Mouse (Mus musculus) embryonic stem cell, embryonic (primary cell): ENCODE results near the gene Zc3h8.

Experiments
- CTCF ChIA-PET, 4 experiments: fragments of 300-600 bp in 2 of 4; fragments of 350-600 bp in 2 of 4; sonication (Branson Sonifier 250); formaldehyde crosslinking; loops; one replicate each; lab custom pipeline; 2022; ENCODE audit warnings: inconsistent platforms in 2 of 4; lab: Charles Lee
- POLR2A ChIA-PET, 4 experiments: fragments of 300-600 bp in 2 of 4; fragments of 350-600 bp in 2 of 4; sonication (Branson Sonifier 250); formaldehyde crosslinking; loops; one replicate each; lab custom pipeline; 2022; ENCODE audit warnings: antibody characterized with exemption in 4 of 4, inconsistent platforms in 1 of 4; lab: Charles Lee

The Zc3h8 gene

DNA sequence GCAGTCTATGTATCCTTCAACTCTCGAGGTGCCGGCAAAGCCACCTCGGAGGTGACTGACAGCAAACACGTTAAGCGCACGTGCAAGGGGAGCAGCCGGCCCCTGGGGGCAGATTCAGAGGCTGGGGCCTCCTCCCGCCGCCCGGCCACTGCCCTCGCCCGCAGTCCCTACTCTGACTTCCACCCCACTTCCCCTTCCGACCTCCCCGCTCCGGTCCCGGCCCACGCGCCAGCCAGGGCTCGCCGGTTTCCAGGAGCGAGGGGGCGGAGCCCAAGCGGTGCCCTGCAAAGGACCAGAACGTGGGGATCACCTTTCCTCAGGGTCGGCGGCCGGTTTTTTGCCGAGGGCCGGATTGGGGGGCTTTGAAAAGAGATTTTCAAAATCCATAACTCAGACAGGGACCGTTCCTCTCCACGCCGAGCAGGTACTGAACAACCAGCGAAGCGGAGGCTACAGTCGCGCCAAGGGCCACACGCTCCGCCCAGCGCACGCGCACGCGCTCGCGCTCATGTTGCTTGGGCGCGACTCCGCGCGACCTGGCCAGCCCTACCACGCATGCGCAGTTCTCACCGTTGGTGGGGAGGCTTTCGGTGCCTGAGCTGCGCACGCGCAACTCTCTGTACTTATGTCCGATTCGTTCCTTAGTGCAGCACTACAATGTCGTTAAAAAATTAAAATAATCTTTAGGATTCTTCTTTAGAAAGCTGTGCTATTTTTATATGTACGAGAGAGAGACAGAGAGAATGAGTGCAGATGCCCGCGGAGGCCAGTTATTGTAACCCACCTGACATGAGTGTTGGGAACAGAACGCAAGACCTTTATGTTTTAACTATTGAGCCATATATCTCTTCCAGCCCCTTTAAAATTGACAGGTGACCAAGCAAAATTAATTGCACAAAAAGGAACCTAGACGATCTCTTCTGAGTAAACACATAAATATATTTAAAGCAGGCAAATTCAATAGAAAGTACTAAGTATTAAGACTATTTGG lies at the start of gene Zc3h8:
TSS of gene Zc3h8 (minus strand) at position 540 of the 991 bp plus-strand sequence.
- ChIA-PET POLR2A (interaction anchor here in 3 of 4 experiments (0.6 to 2.9 kb wide), 12 partner anchors 11 to 314 kb away, joined by 3 to 15 read pairs (median 4); partner anchors contain the start of genes Gm10762 (in 1 of the 3), Slc20a1 (in 1 of the 3), Ttl (in 1 of the 3) and Zc3h6 (in 1 of the 3)), CTCF (no interaction called here)

- ChIA-PET POLR2A (interaction anchor here in 2 of 4 experiments (0.5 to 0.6 kb wide), 2 partner anchors 69 to 1195 kb away, joined by 3 to 7 read pairs; partner anchors contain the start of gene Snrpb (in 1 of the 2)), CTCF (no interaction called here)
Observed at GRCm38 (mm10) chr2:128984746-128985145, 40.9 kb upstream of the Zc3h8 start.

- CTCF ChIA-PET = no interaction called here
- POLR2A ChIA-PET = no interaction called here
Observed at GRCm38 (mm10) chr2:128975572-128975971, 31.7 kb upstream of the Zc3h8 start.

GRCm38 (mm10) chr2:128972301-128972700 lies 28.4 kb upstream of the Zc3h8 start:
- CTCF ChIA-PET = interaction anchor here in 1 of 4 experiments (1.0 kb wide), 1 partner anchor 24 kb away, joined by 3 read pairs; no protein-coding TSS in a partner anchor
- POLR2A ChIA-PET = no interaction called here

GRCm38 (mm10) chr2:128968475-128969083 lies 24.7 kb upstream of the Zc3h8 start:
- CTCF ChIA-PET = no interaction called here

DNA sequence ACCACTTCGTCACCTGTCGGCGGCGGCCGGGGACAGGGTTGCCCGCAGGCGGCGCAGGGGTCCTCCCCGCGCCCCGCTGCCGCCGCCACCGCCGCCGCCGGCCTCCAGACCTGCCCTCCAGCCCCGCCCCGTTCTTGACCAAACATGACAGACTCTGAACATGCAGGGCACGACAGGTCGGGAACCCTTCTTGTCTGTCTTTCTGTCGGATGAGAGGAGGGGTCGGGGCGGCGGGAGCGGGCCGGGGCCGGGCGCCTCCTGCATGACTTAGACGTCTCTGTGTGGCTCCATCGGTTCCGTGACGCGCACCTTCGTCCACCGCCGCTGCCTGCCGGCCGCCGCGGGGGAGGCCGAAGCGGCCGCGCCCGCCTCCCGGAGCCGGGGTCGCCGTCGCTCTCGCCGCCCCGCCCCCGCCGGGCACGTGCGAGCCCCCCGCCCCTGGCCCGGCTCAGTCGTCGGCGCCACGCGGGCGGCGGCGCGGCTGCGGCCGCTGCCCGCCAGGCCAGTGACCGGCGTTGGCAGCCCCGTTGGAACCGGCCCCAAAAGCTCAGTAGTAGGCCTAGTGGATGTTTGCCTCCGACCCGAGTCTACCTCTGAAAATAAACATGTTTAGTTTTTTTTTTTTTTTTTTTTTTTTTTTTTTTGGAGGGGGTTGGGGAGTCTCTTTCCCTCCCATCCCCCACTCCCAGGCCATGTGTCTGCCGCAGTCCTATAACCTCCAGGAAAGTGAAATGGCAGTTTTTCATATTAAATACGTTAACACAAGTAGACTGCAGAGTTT lies 24.0 kb upstream of the Zc3h8 start, which contains the start of gene Gm10762:
TSS of gene Gm10762 (minus strand) at position 65 of the 781 bp plus-strand sequence.
- POLR2A ChIA-PET = interaction anchor here (0.6 to 1.8 kb wide), 27 partner anchors 10 to 1211 kb away, joined by 3 to 15 read pairs (median 4); partner anchors contain the start of genes Slc20a1 (in 1 of the 4), Tmem87b (in 1 of the 4) and Zc3h8 (in 1 of the 4)
- CTCF ChIA-PET = interaction anchor here in 1 of 4 experiments (0.7 kb wide), 1 partner anchor 1301 kb away, joined by 3 read pairs; no protein-coding TSS in a partner anchor

More at GRCm38 (mm10) chr2:128968475-128969083, 24.7 kb upstream of the Zc3h8 start:
- POLR2A ChIA-PET = interaction anchor here in 3 of 4 experiments (0.6 to 1.8 kb wide), 21 partner anchors 9 to 1210 kb away, joined by 3 to 15 read pairs (median 4); partner anchors contain the start of genes Slc20a1 (in 1 of the 3), Tmem87b (in 1 of the 3) and Zc3h8 (in 1 of the 3)

- POLR2A ChIA-PET = interaction anchor here in 3 of 4 experiments (0.6 to 3.4 kb wide), 31 partner anchors 17 to 621 kb away, joined by 3 to 15 read pairs (median 4); partner anchors contain the start of genes Zc3h8 (in 2 of the 3), Ckap2l (in 1 of the 3), Polr1b (in 1 of the 3) and Slc20a1 (in 1 of the 3)
Observed at GRCm38 (mm10) chr2:128966641-128967580, 23.0 kb upstream of the Zc3h8 start, which contains the start of gene Zc3h6. Gene Zc3h6 (plus strand): TSS chr2:128967402.

DNA sequence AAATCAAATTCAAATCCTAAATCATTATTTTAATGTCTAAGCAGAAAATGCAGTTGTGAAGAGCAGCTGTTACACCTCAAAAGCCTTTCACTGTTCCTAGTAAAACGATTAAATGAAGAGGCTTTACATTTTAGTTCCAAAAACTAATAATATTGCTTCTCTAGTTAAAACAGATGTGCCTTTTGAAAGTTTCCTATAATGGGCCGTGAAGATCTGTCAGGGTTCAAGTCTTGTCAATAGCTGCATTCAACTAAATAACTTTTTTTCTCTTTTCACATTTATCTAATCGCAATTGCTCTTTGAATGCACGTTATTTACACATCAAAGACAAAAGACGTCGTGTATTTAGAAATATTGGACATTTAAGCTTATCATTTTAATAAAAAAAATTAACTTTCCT lies 22.4 kb upstream of the Zc3h8 start:
- ChIA-PET CTCF (interaction anchor here in 1 of 4 experiments (0.6 kb wide), 1 partner anchor 11 kb away, joined by 3 read pairs; no protein-coding TSS in a partner anchor), POLR2A (interaction anchor here in 3 of 4 experiments (0.6 to 3.4 kb wide), 33 partner anchors 17 to 621 kb away, joined by 3 to 15 read pairs (median 4); partner anchors contain the start of genes Zc3h8 (in 2 of the 3), Ckap2l (in 1 of the 3), Polr1b (in 1 of the 3) and Slc20a1 (in 1 of the 3))

More at GRCm38 (mm10) chr2:128966641-128967580, 23.0 kb upstream of the Zc3h8 start, which contains the start of gene Zc3h6:
- CTCF ChIA-PET = interaction anchor here in 1 of 4 experiments (0.6 kb wide), 1 partner anchor 11 kb away, joined by 3 read pairs; no protein-coding TSS in a partner anchor

- CTCF ChIA-PET = interaction anchor here in 1 of 4 experiments (1.6 kb wide), 1 partner anchor 18 kb away, joined by 8 read pairs; no protein-coding TSS in a partner anchor
Observed at GRCm38 (mm10) chr2:128965505-128966105, 21.7 kb upstream of the Zc3h8 start.

DNA sequence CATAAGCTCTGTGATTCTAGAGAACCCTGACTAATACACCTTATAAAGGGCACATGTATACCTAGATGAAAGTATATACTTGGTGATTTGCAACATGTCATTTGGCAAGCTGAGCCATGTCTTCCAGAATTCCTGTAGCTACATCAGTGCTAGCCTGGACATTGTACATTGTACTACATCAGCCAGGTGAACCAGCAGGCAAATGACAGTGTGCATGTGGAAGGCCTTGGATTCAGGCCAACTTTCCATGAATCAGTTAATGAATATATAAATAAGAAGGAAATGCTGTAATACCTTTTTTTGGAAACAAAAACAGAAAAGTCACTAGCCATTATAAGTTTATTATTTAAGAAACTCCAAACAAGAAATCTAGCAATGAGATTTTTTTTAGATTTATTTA lies 10.3 kb upstream of the Zc3h8 start:
- ChIA-PET POLR2A (interaction anchor here in 1 of 4 experiments (1.7 kb wide), 1 partner anchor 10 kb away, joined by 4 read pairs; the partner anchor contains the start of gene Zc3h8), CTCF (no interaction called here)

More at GRCm38 (mm10) chr2:128965505-128966105, 21.7 kb upstream of the Zc3h8 start:
- POLR2A ChIA-PET = interaction anchor here (0.5 to 3.4 kb wide), 33 partner anchors 10 to 1153 kb away, joined by 3 to 15 read pairs (median 4); partner anchors contain the start of genes Zc3h8 (in 2 of the 4), Polr1b (in 1 of the 4), Slc20a1 (in 1 of the 4) and Tmem87b (in 1 of the 4)

GRCm38 (mm10) chr2:128947962-128948588 lies 4.2 kb upstream of the Zc3h8 start:
- ChIA-PET CTCF (interaction anchor here in 3 of 4 experiments (0.6 to 2.1 kb wide), 23 partner anchors 8 to 1136 kb away, joined by 3 to 8 read pairs (median 3); partner anchors contain the start of genes Tmem87b (in 2 of the 3) and Ckap2l (in 1 of the 3)), POLR2A (interaction anchor here in 3 of 4 experiments (0.6 to 2.4 kb wide), 11 partner anchors 8 to 310 kb away, joined by 3 to 10 read pairs (median 3); partner anchors contain the start of gene Tmem87b (in 1 of the 3))

GRCm38 (mm10) chr2:128936256-128936655 lies 7.6 kb downstream of the Zc3h8 start:
- POLR2A ChIA-PET = interaction anchor here in 2 of 4 experiments (0.6 to 1.1 kb wide), 3 partner anchors 26 to 960 kb away, joined by 3 to 5 read pairs (median 3); no protein-coding TSS in a partner anchor
- CTCF ChIA-PET = no interaction called here

DNA sequence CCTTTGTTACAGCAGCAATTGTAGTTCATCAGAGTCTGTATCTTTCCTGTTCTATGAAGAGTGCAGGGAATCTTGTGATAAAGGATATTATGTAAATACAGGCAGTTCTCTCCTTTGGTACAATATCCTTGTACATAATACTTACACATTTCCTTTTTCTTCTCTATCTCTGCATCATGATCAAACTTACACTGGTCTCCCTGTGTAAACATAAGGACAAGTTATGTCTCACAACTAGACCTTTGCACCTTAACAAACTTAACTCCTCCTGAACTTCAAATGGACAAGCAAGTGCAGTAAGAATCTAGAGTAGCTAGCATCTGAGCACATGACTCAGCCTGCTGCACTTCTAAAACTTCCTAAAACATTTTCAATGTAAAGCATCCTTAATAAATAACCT lies 13.2 kb downstream of the Zc3h8 start:
- POLR2A ChIA-PET = no interaction called here
- CTCF ChIA-PET = no interaction called here

- ChIA-PET CTCF (no interaction called here), POLR2A (interaction anchor here in 1 of 4 experiments (0.7 to 1.5 kb wide), 2 partner anchors 16 to 110 kb away, joined by 3 read pairs; no protein-coding TSS in a partner anchor)
Observed at GRCm38 (mm10) chr2:128928446-128928845, 15.4 kb downstream of the Zc3h8 start.
